Mouse (Mus musculus): ENCODE data around the gene Gm37240. TPM values are rescaled to one million over a fixed set of nuclear protein-coding genes. Genes with fewer than 3 reads are reported as not detected.
A peak's percentile ranks its signal among the peaks of the same experiment; 100 is the strongest.

The Gm37240 gene
- polyA plus RNA-seq, 1 experiment from 2014 or later = 0.82 TPM

- Histone ChIP-seq H3K4me1 (ENCODE audit: control insufficient read depth, insufficient read depth, low read length) (no peaks in the 10 kb centered on the region), H3K27me3 (ENCODE audit: control insufficient read depth, insufficient read depth, low read length) (no peaks in the 10 kb centered on the region), H3K9ac (ENCODE audit: low read length) (no peak overlapping the region), H3K27ac (ENCODE audit: low read depth, low read length) (no peak overlapping the region), H3K4me3 (ENCODE audit: low read depth, low read length) (no peak overlapping the region), H3K36me3 (ENCODE audit: control insufficient read depth, insufficient read depth, low read length) (no peaks in the 10 kb centered on the region), H3K4me2 (ENCODE audit: low read depth) (no peak overlapping the region), H3K9me3 (ENCODE audit: control insufficient read depth, low read length) (no peaks in the 10 kb centered on the region)
- no peak for DNase-seq (ENCODE audit: low spot score)
- 80% methylated on average over 5 of the region's 5 CpGs for WGBS
- no peak for ATAC-seq (ENCODE audit: insufficient read depth, low FRiP score, low TSS enrichment)
Observed at GRCm38 (mm10) chr3:85364591-85365343, 522.6 kb downstream of the Gm37240 start.

GRCm38 (mm10) chr3:85362883-85363282, 524.4 kb downstream of the Gm37240 start:
- H3K9me3 ChIP-seq (ENCODE audit: control insufficient read depth, low read length) = no peaks in the 10 kb centered on the region
- no peaks in the 10 kb centered on the region for H3K36me3 ChIP-seq (ENCODE audit: control insufficient read depth, insufficient read depth, low read length)
- DNase-seq (ENCODE audit: low spot score) = no peak
- H3K4me1 ChIP-seq (ENCODE audit: control insufficient read depth, insufficient read depth, low read length) = no peaks in the 10 kb centered on the region
- no peak overlapping the region for H3K4me2 ChIP-seq (ENCODE audit: low read depth)
- no peak overlapping the region for H3K4me3 ChIP-seq (ENCODE audit: low read depth, low read length)
- no peaks in the 10 kb centered on the region for H3K27me3 ChIP-seq (ENCODE audit: control insufficient read depth, insufficient read depth, low read length)
- no peak for ATAC-seq (ENCODE audit: insufficient read depth, low FRiP score, low TSS enrichment)
- H3K9ac ChIP-seq (ENCODE audit: low read length) = no peak overlapping the region
- no peak overlapping the region for H3K27ac ChIP-seq (ENCODE audit: low read depth, low read length)
- 94% methylated on average over 7 of the region's 7 CpGs for WGBS

- Histone ChIP-seq H3K27me3 (ENCODE audit: control insufficient read depth, insufficient read depth, low read length) (no peaks in the 10 kb centered on the region), H3K9ac (ENCODE audit: low read length) (no peak overlapping the region), H3K4me1 (ENCODE audit: control insufficient read depth, insufficient read depth, low read length) (no peaks in the 10 kb centered on the region), H3K27ac (ENCODE audit: low read depth, low read length) (no peak overlapping the region), H3K4me2 (ENCODE audit: low read depth) (no peak overlapping the region), H3K4me3 (ENCODE audit: low read depth, low read length) (no peak overlapping the region), H3K9me3 (ENCODE audit: control insufficient read depth, low read length) (no peaks in the 10 kb centered on the region), H3K36me3 (ENCODE audit: control insufficient read depth, insufficient read depth, low read length) (no peaks in the 10 kb centered on the region)
- WGBS = 91% methylated on average over 3 of the region's 3 CpGs
- no peak for DNase-seq (ENCODE audit: low spot score)
- ATAC-seq (ENCODE audit: insufficient read depth, low FRiP score, low TSS enrichment) = no peak
Observed at GRCm38 (mm10) chr3:85356373-85356772, 530.9 kb downstream of the Gm37240 start.

GRCm38 (mm10) chr3:85348021-85348420, 539.3 kb downstream of the Gm37240 start:
- ATAC-seq (ENCODE audit: insufficient read depth, low FRiP score, low TSS enrichment) (no peak), DNase-seq (ENCODE audit: low spot score) (no peak)
- Histone ChIP-seq H3K9ac (ENCODE audit: low read length) (no peak overlapping the region), H3K4me3 (ENCODE audit: low read depth, low read length) (no peak overlapping the region), H3K9me3 (ENCODE audit: control insufficient read depth, low read length) (no peaks in the 10 kb centered on the region), H3K4me2 (ENCODE audit: low read depth) (no peak overlapping the region), H3K27me3 (ENCODE audit: control insufficient read depth, insufficient read depth, low read length) (no peaks in the 10 kb centered on the region), H3K27ac (ENCODE audit: low read depth, low read length) (no peak overlapping the region), H3K4me1 (ENCODE audit: control insufficient read depth, insufficient read depth, low read length) (no peaks in the 10 kb centered on the region), H3K36me3 (ENCODE audit: control insufficient read depth, insufficient read depth, low read length) (no peaks in the 10 kb centered on the region)
- WGBS = 71% methylated on average over 6 of the region's 6 CpGs

- peak; percentile 48 for DNase-seq (ENCODE audit: low spot score)
- Histone ChIP-seq H3K4me1 (ENCODE audit: control insufficient read depth, insufficient read depth, low read length) (no peaks in the 10 kb centered on the region), H3K4me3 (ENCODE audit: low read depth, low read length) (no peak overlapping the region), H3K27ac (ENCODE audit: low read depth, low read length) (no peak overlapping the region), H3K9ac (ENCODE audit: low read length) (no peak overlapping the region), H3K27me3 (ENCODE audit: control insufficient read depth, insufficient read depth, low read length) (no peaks in the 10 kb centered on the region), H3K36me3 (ENCODE audit: control insufficient read depth, insufficient read depth, low read length) (no peaks in the 10 kb centered on the region), H3K4me2 (ENCODE audit: low read depth) (no peak overlapping the region), H3K9me3 (ENCODE audit: control insufficient read depth, low read length) (no peaks in the 10 kb centered on the region)
- no peak for ATAC-seq (ENCODE audit: insufficient read depth, low FRiP score, low TSS enrichment)
- 55% methylated on average over 12 of the region's 12 CpGs for WGBS
Observed at GRCm38 (mm10) chr3:85341103-85341860, 546.0 kb downstream of the Gm37240 start.

- Histone ChIP-seq H3K4me3 (ENCODE audit: low read depth, low read length) (no peak overlapping the region), H3K36me3 (ENCODE audit: control insufficient read depth, insufficient read depth, low read length) (no peaks in the 10 kb centered on the region), H3K27ac (ENCODE audit: low read depth, low read length) (no peak overlapping the region), H3K9ac (ENCODE audit: low read length) (no peak overlapping the region), H3K27me3 (ENCODE audit: control insufficient read depth, insufficient read depth, low read length) (no peaks in the 10 kb centered on the region), H3K9me3 (ENCODE audit: control insufficient read depth, low read length) (no peaks in the 10 kb centered on the region), H3K4me2 (ENCODE audit: low read depth) (no peak overlapping the region), H3K4me1 (ENCODE audit: control insufficient read depth, insufficient read depth, low read length) (peaks cover 4% of the 10 kb centered on the region)
- 60% methylated on average over 3 of the region's 3 CpGs for whole genome bisulfite sequencing
- no peak for ATAC-seq (ENCODE audit: insufficient read depth, low FRiP score, low TSS enrichment)
- no peak for DNase-seq (ENCODE audit: low spot score)
Observed at GRCm38 (mm10) chr3:85340491-85340890, 546.8 kb downstream of the Gm37240 start.

- Histone ChIP-seq H3K36me3 (ENCODE audit: control insufficient read depth, insufficient read depth, low read length) (no peaks in the 10 kb centered on the region), H3K9ac (ENCODE audit: low read length) (no peak overlapping the region), H3K27ac (ENCODE audit: low read depth, low read length) (no peak overlapping the region), H3K9me3 (ENCODE audit: control insufficient read depth, low read length) (no peaks in the 10 kb centered on the region), H3K4me2 (ENCODE audit: low read depth) (no peak overlapping the region), H3K4me3 (ENCODE audit: low read depth, low read length) (no peak overlapping the region), H3K4me1 (ENCODE audit: control insufficient read depth, insufficient read depth, low read length) (peaks cover 4% of the 10 kb centered on the region), H3K27me3 (ENCODE audit: control insufficient read depth, insufficient read depth, low read length) (no peaks in the 10 kb centered on the region)
- ATAC-seq (ENCODE audit: insufficient read depth, low FRiP score, low TSS enrichment) = no peak
- DNase-seq (ENCODE audit: low spot score) = no peak
- 76% methylated on average over 2 of the region's 2 CpGs for WGBS
Observed at GRCm38 (mm10) chr3:85339926-85340325, 547.4 kb downstream of the Gm37240 start.

- no peak overlapping the region for H3K4me3 ChIP-seq (ENCODE audit: low read depth, low read length)
- WGBS = 78% methylated on average over 10 of the region's 10 CpGs
- no peaks in the 10 kb centered on the region for H3K27me3 ChIP-seq (ENCODE audit: control insufficient read depth, insufficient read depth, low read length)
- H3K36me3 ChIP-seq (ENCODE audit: control insufficient read depth, insufficient read depth, low read length) = no peaks in the 10 kb centered on the region
- H3K4me2 ChIP-seq (ENCODE audit: low read depth) = no peak overlapping the region
- H3K27ac ChIP-seq (ENCODE audit: low read depth, low read length) = no peak overlapping the region
- ATAC-seq (ENCODE audit: insufficient read depth, low FRiP score, low TSS enrichment) (no peak), DNase-seq (ENCODE audit: low spot score) (no peak)
- H3K4me1 ChIP-seq (ENCODE audit: control insufficient read depth, insufficient read depth, low read length) = peaks cover 4% of the 10 kb centered on the region
- H3K9ac ChIP-seq (ENCODE audit: low read length) = no peak overlapping the region
- no peaks in the 10 kb centered on the region for H3K9me3 ChIP-seq (ENCODE audit: control insufficient read depth, low read length)
Observed at GRCm38 (mm10) chr3:85339269-85339820, 548.0 kb downstream of the Gm37240 start.

- Histone ChIP-seq H3K4me1 (ENCODE audit: control insufficient read depth, insufficient read depth, low read length) (peaks cover 4% of the 10 kb centered on the region), H3K4me2 (ENCODE audit: low read depth) (no peak overlapping the region), H3K9me3 (ENCODE audit: control insufficient read depth, low read length) (no peaks in the 10 kb centered on the region), H3K9ac (ENCODE audit: low read length) (no peak overlapping the region), H3K27ac (ENCODE audit: low read depth, low read length) (no peak overlapping the region), H3K4me3 (ENCODE audit: low read depth, low read length) (no peak overlapping the region), H3K36me3 (ENCODE audit: control insufficient read depth, insufficient read depth, low read length) (no peaks in the 10 kb centered on the region), H3K27me3 (ENCODE audit: control insufficient read depth, insufficient read depth, low read length) (no peaks in the 10 kb centered on the region)
- no peak for ATAC-seq (ENCODE audit: insufficient read depth, low FRiP score, low TSS enrichment)
- no peak for DNase-seq (ENCODE audit: low spot score)
- 61% methylated on average over 3 of the region's 3 CpGs for WGBS
Observed at GRCm38 (mm10) chr3:85338755-85339095, 548.6 kb downstream of the Gm37240 start.

Data from neural tube, embryonic 11.5 days (tissue).